Mouse (Mus musculus): ENCODE results near the gene Pik3r6. TPM values are rescaled to one million over a fixed set of nuclear protein-coding genes. Genes with fewer than 3 reads are reported as not detected.
A peak's percentile ranks its signal among the peaks of the same experiment; 100 is the strongest.

Gene Pik3r6
- 1 to 10 TPM; 3.0 to 3.1 TPM for total RNA-seq (2021)
- long read RNA-seq, experiment 1, partial matches to known transcripts: 2 of 7 reads
- long read RNA-seq, experiment 1, other reads (novel, unspliced or antisense): 2 of 7 reads
- long read RNA-seq, experiment 2, partial matches to known transcripts: 0 of 5 reads
- long read RNA-seq, experiment 2, other reads (novel, unspliced or antisense): 3 of 5 reads

DNA sequence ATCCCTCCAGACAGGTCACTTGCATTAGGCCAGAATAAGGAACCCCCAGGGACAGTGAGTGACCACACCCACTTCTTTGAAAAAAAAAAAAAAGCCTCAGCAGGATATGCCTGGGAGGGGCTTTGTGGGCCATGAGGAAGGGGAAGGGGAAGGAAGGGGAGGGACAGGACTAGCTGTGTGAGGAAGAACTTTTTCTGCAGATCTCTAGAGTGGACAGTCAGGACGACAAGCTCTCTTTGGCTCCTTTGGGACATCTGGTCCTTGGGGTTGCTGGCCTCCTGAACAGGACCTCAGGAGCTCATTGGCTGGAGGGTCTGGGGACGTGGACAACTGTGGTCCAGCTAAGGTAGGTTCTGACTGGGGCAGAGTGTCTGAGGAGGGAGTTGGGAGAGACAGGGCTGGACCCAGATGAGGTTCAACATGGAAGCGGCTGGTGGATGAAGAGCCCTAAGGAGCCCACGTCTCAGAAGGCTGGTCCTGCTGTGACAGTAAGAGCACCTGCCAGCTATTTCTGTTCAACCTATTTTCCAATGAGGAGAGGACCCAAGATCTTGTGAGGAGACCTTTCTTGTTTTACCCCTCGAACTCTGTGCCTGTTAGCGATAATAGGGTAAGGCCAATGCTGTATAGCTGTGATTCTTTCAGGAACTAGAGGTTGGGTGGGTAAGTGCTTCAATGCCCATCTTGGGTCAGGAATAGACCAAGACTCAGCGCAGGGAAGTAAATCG lies at the start of gene Pik3r6:
TSS of gene Pik3r6 (plus strand) at position 118 of the 728 bp plus-strand sequence.
- DNase-seq: no peak

DNA sequence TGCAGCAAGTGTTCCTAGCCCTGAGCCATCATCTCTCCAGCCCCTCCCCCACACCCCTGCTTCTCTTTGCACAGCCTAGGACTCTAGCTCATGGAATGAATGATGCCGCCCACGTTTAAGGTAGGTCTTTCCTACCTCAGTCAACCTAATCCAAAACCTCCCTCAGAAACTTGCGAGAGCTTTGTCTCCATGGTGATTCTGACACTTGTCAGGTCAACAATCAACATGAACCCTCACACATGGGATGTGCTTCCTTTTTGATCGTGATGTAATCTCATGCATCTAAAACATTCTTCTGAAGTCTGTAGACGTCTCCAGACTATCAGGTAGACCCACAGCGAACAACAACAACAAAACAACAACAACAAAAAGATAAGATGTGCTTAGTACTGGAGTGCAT lies 49.5 kb upstream of the Pik3r6 start:
- no peak for DNase-seq

DNA sequence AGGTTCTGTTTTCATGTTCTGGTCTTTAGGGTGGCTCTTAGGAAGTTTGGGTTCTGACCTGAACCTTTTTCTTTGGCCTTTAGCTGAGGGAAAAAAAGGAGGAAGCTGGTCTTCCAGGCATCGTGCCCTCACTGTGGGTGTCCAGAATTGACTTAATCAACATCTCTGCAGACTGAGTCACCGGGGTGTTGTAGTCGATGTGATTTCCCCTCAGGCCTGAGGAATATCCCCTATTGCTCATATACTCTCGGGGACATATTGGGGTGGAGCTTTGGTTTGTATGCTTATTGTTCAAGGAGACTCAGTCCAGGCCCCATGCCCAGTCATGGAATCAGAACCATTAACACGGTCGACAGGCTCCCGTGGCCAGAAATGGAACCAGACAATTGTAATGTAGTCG lies 44.7 kb upstream of the Pik3r6 start:
- DNase-seq: no peak

DNA sequence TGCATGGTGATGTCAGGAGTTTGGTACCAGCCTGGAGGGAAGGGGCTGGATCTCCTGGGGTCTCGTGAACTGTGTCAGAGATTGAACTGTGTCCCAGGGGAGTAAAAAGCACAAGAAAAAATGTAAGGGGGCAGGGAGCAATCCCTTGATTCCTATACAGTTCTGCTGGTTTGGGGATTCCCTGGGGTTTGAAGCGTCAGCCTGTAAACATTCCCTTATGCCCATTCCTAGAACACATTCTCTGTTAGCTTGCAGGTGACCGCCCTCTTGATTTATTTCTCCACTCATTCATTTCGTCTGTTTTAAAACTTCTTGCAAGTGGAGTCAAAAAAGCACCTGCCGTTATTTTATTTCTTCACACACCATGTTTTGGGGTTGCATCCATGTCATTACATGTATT lies 43.8 kb upstream of the Pik3r6 start:
- no peak for DNase-seq

DNA sequence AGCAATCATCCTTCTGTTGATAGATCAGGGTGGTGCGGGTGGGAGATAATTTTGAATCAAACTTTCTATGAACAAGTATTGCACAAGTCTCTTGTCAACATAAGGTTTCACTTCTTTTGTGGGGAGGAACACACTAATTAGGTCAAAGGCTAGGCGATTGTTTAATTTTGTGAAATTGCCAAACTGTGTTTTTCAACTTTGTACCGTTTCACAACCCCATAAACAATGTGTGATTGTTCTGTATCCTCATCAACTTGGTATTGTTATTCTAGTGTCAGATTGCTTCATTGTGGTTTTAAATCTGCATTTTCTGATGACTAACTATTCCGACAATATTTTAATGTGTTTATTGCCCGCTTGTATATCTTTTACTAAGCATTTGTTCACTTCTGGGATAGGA lies 43.3 kb upstream of the Pik3r6 start:
- no peak for DNase-seq

DNA sequence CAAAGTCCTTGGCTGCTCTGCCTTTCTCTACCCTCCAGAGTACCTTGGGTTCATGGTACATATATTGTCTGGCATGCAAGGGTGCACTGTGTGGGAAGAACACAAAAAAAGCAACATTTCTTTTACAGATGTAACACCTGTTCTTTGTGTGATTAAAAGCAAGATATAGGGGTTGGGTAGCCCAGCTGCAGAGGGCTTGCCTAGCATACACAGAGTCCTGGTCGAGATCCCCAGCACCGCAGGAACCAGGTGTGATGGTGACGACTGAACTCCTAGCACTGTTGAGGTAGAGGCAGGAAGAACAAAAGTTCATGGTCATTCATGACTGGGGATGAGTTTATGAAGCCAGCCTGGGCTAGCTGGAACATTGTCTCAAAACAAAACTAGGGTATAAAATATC lies 40.1 kb upstream of the Pik3r6 start:
- no peak for DNase-seq

DNA sequence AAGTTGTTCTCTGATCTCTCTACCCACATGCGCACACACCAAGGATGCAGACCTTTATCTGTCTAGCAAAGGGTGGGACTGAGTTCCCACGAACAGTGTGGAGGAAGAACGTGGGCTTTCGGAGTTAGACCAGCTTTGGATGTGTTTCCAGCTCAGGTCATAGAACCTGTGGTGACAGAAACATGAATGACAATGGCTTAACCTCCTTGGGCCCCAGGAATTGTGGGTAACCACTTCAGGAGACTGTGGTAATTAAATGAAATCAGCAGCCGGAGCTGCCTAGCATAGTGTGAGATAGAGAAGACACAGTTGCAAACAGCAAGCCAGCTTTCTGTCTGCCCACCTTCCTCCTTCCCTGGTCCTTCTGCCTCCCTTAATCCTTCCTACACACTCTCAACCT lies 38.6 kb upstream of the Pik3r6 start:
- DNase-seq: no peak

DNA sequence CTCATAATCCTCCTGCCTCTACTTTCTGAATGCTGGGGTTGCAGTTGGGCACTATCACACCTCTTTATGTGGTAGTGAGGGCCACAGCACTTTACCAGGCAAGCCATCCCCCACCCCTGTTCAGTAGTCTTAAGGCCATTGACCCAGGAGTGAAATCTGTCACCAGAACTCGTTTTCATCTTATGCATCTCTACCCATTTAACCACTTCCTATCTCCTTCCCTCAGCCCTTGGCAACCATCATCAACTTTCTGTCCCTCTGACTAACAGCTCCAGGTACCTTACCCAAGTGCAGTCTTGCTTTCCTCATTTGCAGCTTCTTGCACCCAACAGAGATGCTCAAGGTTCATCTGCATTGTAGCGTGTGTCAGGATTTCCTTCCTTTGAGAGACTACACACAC lies 37.7 kb upstream of the Pik3r6 start:
- no peak for DNase-seq

DNA sequence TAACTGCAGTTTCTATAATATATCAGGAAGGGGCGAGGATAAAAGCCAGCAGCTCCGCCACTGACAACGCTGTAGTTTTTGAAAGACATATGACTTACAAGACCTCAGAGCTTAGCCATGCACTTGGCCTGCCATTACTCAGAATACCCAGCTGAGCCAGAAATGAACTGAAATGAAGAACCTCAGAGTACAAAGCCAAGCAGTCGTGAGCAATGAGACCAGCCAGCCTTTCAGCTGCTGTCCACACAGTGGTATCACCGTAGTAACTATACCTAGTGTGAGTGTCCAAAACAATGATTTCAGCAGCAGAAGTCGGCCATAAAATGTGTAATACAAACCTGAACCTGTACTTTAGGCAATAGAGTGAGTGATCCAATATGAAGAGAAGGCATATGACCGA lies 35.4 kb upstream of the Pik3r6 start:
- no peak for DNase-seq

DNA sequence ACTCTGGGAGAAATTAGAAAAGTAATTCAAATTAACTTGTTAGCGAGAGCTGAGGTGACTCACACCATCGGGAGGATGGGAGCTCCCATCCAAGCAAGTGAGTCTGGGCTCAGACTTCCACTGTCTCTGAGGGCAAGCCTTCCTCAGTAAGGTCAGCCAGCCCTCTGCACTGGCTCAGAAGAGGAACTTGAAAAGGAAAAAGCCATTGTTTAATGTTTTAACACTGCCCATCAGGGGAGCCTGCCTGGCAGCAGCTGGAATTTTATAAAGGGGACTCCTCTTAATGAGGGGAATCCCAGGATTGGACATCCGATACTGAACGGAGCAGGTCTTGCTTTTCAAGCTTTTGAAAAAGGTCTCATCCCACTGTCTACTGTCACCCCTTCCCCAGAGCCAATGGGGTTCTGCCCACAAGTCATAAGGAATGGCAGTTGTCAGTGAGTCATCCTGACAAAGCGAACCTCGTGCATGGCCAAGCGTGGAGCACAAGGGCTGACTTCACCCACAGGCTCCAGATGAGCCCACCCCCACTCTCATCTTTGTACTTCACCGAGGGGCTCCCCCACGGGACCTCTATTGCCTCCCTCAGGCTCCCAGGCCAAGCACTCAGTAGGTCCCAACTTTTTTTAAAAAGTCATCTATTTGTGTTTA lies 34.7 kb upstream of the Pik3r6 start:
- no peak for DNase-seq

DNA sequence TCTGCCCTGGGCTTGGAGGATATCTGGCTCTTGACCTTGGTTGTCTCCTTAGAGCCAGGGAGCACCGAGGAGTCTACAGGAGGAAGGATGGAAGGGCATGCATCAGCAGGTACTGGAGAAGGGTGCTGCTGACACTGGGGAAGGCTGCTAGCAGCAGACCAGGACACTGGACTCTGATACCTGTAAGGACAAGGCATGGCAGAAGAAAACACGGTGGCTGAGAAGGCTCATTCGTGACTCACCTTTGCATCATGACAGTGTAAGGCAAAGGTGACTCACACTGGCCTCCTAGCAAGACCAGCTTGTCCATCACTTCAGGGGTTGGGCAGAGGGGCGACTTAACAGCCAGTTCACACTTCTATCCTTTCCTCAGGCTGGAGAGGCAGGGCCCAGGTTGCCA lies 33.9 kb upstream of the Pik3r6 start:
- no peak for DNase-seq

DNA sequence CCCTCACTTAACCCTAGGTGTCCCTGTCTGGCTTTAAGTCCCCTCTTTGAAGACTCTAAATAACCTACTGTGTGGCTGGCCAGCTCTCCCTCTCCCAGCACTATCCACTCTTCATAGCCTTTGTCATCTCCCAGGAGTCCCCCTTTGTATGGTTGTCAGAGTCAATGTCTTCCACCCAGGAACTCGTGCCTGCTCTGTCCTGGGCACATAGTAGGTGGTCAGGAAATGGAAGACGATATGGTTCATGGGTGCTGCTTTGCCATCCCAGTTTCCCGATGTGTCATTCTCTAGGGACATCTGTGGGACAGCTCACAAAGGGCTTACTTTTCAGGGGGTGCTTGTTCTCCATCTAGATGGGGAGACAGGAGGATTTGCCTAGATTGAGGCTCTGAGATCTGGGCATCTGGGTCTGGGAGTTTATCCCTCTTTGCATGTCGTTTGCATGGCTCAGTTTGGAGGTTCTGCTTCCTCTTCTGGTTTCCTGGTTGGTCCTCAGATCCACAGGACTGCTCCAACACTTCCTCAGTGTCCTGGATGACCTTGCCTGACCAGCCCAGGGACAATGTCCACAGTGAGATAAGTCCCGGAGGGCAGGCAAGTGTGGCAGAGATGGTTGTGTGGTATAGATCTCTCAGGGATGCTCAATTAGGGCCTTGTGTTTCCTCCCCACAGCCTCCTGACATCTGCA lies 30.5 kb upstream of the Pik3r6 start:
- DNase-seq: peak; percentile 1

DNA sequence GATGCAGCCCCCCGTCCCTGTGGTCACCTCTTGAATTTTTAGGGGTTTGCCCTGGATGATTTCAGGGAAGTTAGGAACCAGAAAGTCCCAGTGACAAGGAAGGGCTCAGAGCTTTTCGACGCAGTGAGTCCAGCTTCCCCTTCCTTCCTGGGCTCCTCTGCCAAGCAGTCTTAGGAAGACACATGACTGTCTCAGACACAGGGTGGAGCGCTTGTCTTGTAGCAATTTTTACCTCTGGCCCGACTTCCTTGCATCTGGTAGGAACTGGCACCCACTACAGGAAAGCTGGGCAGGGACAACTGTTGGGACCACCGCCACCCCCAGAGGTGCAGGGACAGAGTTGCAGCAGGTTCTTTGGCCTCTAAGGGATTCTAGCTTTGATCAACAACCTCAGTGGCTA lies 28.2 kb upstream of the Pik3r6 start:
- DNase-seq: no peak

DNA sequence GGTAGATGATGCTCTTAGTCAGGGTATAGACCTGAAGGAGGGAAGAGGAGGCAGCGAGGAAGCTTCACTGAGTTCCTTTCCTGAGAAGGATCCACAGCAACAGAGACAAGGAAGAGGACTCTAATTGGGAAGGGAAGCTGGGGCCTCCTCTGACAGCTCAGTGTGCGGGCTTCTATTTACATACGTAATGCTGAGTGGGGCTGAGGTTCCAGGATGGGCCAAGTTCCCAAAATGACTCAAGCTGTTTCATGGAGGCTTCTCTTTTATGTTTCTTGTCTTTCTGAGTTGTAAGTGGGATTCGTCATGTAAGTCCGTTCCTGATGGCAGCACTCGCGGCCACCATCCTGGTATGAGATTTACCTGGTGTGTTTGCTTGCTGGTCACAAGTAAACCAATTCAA lies 27.1 kb upstream of the Pik3r6 start:
- no peak for DNase-seq

DNA sequence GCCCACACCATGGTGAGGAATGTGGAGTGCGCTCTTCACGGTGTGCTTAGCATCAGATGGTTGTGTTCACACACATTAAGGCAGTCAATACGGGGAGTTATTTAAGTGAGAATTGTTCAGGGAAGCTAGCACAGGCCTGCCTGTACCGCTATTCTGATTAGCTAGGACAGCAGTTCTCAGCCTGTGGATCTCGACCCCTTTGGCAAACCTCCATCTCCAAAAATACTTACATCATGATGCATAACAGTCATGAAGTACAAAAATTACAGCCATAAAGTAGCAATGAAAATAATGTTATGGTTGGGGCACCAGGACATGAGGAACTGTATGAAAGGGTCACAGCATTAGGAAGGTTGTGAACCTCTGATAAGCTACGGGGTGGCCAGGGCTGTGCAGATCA lies 25.2 kb upstream of the Pik3r6 start:
- no peak for DNase-seq

DNA sequence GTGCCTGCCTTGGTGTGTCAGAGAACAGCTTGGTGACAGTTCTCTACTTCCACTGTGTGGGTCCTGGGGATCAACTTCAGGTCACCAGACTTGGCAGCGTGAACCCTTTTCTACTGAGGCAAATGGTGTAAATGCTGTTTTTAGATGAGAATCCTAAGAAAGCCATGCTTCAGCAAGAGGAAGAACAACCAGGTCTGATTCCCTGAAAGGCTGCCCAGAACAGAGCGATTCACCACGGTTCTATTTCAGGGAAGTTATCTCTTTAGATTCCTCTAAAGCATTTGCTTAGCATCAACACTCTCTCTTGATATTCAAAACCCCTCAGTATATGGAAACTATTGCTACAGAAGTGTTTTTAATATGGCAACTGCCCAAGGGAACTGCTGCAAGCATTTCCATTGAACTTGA lies 24.2 kb upstream of the Pik3r6 start:
- no peak for DNase-seq

DNA sequence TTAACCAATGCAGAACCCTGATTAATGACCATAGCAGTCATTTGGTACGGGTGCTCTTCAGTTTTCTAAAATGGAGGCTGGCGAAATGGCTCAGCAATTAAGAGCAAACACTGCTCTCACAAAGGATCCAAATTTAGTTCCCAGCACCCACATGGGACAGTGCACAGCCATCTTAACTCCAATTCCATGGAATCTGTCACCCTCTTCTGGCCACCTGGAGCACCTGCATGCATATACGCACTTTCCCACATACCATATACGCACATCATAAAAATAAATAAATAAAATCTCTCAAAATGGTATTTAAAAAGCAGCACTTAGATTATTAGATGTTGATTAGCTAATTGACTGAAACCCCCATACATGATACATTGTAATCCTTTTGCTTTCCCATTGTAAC lies 22.2 kb upstream of the Pik3r6 start:
- DNase-seq: no peak

DNA sequence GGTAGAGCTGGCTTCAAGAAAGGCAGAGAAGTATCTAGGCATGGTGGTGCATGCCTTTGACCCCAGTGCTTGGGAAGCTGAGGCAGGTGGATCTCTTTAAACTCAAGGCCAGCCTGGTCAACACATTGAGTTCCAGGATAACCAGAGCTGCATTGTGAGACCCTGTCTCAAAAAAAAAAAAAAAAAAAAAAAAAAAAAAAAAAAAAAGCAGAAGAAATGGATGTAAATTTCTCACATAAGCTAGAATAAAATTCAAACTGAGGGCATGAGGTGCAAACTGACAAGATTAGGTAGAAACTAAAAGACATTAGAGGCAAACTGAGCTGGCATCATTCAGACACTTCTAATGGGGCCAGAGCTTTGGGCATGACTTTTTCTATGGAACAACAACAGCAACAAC lies 20.8 kb upstream of the Pik3r6 start:
- DNase-seq: no peak

DNA sequence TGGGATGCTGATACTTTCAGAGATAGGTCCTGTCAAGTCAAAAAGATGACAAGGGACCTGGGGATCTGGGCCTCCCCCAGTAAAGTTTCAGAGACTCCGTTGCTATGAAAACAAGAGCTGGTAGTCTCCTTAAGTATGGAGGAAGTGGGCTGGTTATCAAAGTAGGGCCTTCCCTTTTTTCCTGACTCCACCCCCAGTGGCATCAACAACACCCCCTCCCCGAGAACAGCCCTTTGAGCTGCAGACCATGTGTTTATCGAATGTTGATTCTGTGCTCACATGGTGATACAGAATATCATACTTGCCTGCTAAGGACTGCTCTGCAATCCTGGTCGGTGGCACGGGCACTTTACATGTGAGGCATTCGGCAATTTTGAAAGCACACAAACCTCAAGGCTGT lies 19.6 kb upstream of the Pik3r6 start:
- DNase-seq: no peak

DNA sequence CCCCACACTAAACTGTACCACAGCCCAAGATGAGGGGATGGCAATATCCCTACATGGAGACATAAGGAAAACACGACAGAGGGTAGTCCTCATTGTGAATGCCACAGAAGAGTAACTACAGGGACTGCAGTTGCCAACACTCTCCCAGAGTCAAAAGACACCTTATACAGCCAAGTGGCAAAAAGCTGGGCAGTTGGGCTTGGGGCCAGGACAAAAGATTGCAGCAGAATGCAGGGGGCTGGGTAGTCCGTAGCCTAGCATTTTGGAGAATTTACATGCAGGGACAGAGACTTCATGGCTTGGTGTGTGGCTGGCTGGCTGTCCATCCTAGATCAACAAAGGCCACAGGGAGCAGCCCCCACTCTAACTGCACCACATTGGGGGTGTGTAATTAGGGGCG lies 18.4 kb upstream of the Pik3r6 start:
- no peak for DNase-seq

DNA sequence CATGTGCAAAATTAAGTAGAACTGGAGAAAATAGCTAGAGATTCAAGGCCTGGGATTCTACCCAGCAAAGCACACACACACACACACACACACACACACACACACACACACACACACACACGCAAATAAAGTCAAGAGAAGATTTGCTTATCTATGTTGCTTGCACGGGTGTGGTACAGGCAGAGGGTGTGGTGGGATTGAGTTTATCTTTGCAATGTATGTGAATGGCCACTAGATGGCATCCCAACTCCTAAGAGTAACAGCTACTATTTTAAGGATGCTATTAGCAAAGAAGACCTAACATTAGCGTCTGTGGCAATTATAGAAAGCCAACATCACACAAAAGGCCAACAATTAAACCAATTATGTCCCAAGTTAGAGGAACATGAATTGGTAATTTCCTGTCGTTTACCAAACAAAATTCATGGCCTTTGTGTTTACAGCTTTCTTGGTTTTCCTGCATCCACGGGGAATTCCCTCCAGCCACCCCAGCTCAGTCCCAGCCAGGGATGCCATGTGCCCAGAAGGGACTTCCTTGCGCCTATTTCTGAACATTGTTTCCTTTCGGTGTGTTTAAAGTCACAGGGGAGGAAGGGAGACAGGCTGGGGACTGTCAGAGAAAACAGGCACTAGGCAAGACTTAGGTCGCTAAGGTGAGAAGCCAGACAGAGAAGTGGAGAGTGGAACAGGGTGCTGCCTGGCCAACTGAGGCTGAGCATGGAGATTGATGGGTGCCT lies 17.4 kb upstream of the Pik3r6 start:
- no peak for DNase-seq

DNA sequence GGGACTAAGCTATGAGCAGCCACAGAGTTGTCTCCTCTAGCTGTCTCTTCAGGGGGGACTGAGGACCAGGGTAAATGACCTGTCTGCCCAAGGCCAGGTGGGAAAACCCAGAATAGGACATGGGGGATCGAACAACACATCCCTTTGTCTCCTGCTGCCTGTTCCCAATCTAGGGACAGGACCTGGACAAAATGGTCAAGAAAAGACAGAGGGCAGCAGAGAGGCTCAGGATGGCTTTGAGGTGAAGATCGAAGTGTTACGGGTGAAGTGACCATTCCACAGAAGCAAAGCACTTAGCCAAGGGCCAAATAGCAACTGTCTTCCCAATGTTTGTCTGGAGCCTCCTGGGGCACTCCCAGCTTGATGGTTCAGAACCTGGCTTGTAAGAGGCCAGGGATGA lies 16.7 kb upstream of the Pik3r6 start:
- no peak for DNase-seq

DNA sequence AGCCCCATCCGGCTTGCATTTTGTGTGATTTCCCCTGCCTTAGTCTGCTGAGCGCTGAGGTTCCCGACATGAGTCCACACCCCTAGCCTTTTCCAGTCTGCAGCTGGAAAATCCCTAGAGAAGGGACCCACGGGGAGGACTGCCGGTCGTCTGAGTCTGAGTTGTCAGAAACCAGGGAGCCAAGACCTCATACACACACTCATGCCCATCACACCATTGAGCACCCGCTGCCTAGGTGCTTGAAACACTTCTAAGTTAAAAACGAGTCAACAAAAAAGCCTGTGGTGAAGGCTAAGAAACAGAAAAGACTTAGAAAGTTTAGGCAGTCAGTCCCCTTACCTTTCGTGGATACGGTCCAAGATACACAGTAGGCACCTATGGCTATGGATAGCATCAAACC lies 15.1 kb upstream of the Pik3r6 start:
- no peak for DNase-seq
